Mouse (Mus musculus) cerebellum, adult 2 months (tissue): ENCODE measurements around the gene St6galnac3.

Experiments
- CTCF ChIP-seq: fragments of 200-500 bp; IDR thresholded peaks from 2 replicates; pipeline ENCODE4 v1.5.1; 2011; ENCODE audit warnings: low read depth, mild to moderate bottlenecking, control low read depth, low read length, moderate library complexity, borderline replicate concordance; ENCODE audit not compliant: insufficient read depth
- POLR2A ChIP-seq: fragments of 200-500 bp; IDR thresholded peaks from 2 replicates; pipeline ENCODE4 v1.6.1; 2011; ENCODE audit warnings: low read length, control low read depth, borderline replicate concordance; ENCODE audit not compliant: insufficient read depth

- no peak for TF ChIP-seq CTCF
- no peak for TF ChIP-seq POLR2A
These were observed 502.2 kb downstream of the St6galnac3 start for GRCm38 (mm10) chr3:153222611-153223402.
